Mouse (Mus musculus) heart, embryonic 16.5 days (tissue): Measurements from ENCODE around the gene Oprm1. TPM values are rescaled to one million over a fixed set of nuclear protein-coding genes. Genes with fewer than 3 reads are reported as not detected.

Source experiments
- ATAC-seq: fragments of 200-750 bp; cut with Nextera tagmentation; replicated peaks from 2 replicates; pipeline ENCODE4 v1.8.0; 2017; ENCODE audit warnings: moderate number of reproducible peaks; ENCODE audit not compliant: insufficient read depth, low FRiP score; ENCODE audit errors: extremely low read depth
- H3K27ac ChIP-seq: fragments of 300-500 bp; sonication (generic); 2 replicates; pipeline ENCODE4 v1.5.1; 2014; ENCODE audit warnings: mild to moderate bottlenecking, low read length, control low read depth, moderate library complexity
- H3K27me3 ChIP-seq: fragments of 300-500 bp; sonication (generic); 2 replicates; pipeline ENCODE4 v1.6.1; 2014; ENCODE audit warnings: low read length, mixed read lengths; ENCODE audit not compliant: control insufficient read depth, insufficient read depth
- H3K36me3 ChIP-seq: fragments of 300-500 bp; sonication (generic); 2 replicates; pipeline ENCODE4 v1.6.1; 2014; ENCODE audit not compliant: control insufficient read depth, insufficient read depth
- H3K4me1 ChIP-seq: fragments of 300-500 bp; sonication (generic); 2 replicates; pipeline ENCODE4 v1.6.1; 2014; ENCODE audit warnings: low read length, mixed read lengths; ENCODE audit not compliant: control insufficient read depth, insufficient read depth
- H3K4me2 ChIP-seq: fragments of 300-500 bp; sonication (generic); 2 replicates; pipeline ENCODE4 v1.6.1; 2014; ENCODE audit warnings: low read depth, mild to moderate bottlenecking, control low read depth, low read length
- H3K4me3 ChIP-seq: fragments of 300-500 bp; sonication (generic); 2 replicates; pipeline ENCODE4 v1.5.1; 2014; ENCODE audit warnings: mild to moderate bottlenecking, control low read depth, low read length
- H3K9ac ChIP-seq: fragments of 300-500 bp; sonication (generic); 2 replicates; pipeline ENCODE4 v1.6.1; 2014; ENCODE audit warnings: low read length, control low read depth
- H3K9me3 ChIP-seq: fragments of 300-500 bp; sonication (generic); replicated peaks from 2 replicates; pipeline ENCODE4 v1.6.1; 2016; ENCODE audit warnings: low read length; ENCODE audit not compliant: control insufficient read depth
- WGBS: fragments of 180-500 bp; shearing (Covaris S2); extraction: QIAGEN DNeasy Blood & Tissue Kit; methylation state at CpG from one replicate; pipeline ENCODE4 v1.1.7; 2014; 5-methylcytosine and 5-hydroxymethylcytosine counted together
- polyA plus RNA-seq: library from polyadenylated mRNA; unstranded; fragments of >200 nt; fragmentation: Nextera tagmentation; extraction: Ambion mirVana; gene quantifications from 2 replicates; pipeline ENCODE4 v1.2.1, GENCODE M21; 2015

Oprm1 gene
- polyA plus RNA-seq, 1 experiment from 2014 or later, result not detected

- WGBS, result 35% methylated on average over 6 of the region's 6 CpGs
- no peak for ATAC-seq
Observed at GRCm38 (mm10) chr10:6916545-6917257, 158.4 kb downstream of the Oprm1 start.

GRCm38 (mm10) chr10:6926724-6927123 lies 168.4 kb downstream of the Oprm1 start:
- no peak for ATAC-seq
- no peak overlapping the region for H3K27ac ChIP-seq
- H3K4me3 ChIP-seq, result no peak overlapping the region
- no peak overlapping the region for H3K9ac ChIP-seq
- H3K4me1 ChIP-seq, result no peaks in the 10 kb centered on the region
- 76% methylated on average over 2 of the region's 2 CpGs for WGBS
- no peaks in the 10 kb centered on the region for H3K9me3 ChIP-seq
- H3K36me3 ChIP-seq, result no peaks in the 10 kb centered on the region
- H3K27me3 ChIP-seq, result no peaks in the 10 kb centered on the region
- no peak overlapping the region for H3K4me2 ChIP-seq

More at GRCm38 (mm10) chr10:6916545-6917257, 158.4 kb downstream of the Oprm1 start:
- H3K9ac ChIP-seq, result no peak overlapping the region
- no peaks in the 10 kb centered on the region for H3K27me3 ChIP-seq
- no peak overlapping the region for H3K4me3 ChIP-seq
- H3K36me3 ChIP-seq, result no peaks in the 10 kb centered on the region
- H3K27ac ChIP-seq, result no peak overlapping the region
- H3K9me3 ChIP-seq, result no peaks in the 10 kb centered on the region
- H3K4me2 ChIP-seq, result no peak overlapping the region
- H3K4me1 ChIP-seq, result no peaks in the 10 kb centered on the region

DNA sequence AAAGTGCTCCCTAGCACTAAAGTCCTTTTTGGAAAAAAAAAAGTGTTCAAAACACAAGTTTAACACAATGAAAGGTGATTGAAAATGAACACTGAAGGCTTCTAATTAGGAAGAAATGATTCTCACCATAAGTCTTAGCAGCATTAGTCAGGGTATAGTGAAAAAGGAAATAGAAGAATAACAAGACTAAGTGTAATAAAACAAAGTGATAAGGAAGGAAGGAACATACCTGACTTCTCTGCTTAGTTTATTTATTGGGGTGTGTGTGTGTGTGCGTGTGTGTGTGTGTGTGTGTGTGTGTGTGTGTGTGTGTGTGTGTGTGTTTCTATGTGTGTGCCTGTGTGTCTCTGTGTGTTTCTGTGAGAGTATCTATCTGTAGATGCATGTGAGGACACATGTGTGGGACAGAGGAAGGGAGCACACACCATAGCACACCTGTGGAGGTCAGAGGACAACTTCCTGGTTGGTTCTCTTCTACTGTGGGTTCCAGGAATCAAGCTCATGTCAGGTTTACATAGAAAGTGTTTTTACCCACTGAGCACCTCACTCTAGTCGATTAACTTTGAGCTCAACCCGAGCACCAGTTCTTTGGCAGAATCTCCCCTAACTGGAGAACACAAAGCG lies 169.4 kb downstream of the Oprm1 start:
- ATAC-seq, result no peak
- no peaks in the 10 kb centered on the region for H3K9me3 ChIP-seq
- H3K36me3 ChIP-seq, result no peaks in the 10 kb centered on the region
- no peak overlapping the region for H3K9ac ChIP-seq
- H3K4me1 ChIP-seq, result no peaks in the 10 kb centered on the region
- no peak overlapping the region for H3K27ac ChIP-seq
- H3K27me3 ChIP-seq, result no peaks in the 10 kb centered on the region
- no peak overlapping the region for H3K4me3 ChIP-seq
- WGBS, result 69% methylated on average over 4 of the region's 4 CpGs
- H3K4me2 ChIP-seq, result no peak overlapping the region

DNA sequence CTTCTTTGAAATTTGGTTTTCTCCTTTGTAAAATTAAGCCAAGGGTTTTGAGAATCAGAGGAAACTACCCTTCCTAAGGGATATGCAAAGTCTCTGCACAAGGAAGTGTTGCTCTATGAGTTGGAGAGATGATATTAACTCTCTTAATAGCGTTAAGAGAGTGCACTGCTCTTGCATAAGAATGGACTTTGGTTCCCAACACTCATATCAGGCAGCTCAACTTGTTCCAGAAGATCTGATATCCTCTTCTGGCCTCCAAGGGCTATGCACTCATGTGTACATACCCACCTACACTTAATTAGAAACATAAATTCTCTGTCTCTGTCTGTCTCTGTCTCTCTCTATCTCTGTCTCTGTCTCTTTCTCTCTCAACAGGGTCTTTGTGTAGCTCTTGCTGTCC lies 170.6 kb downstream of the Oprm1 start:
- WGBS, result 48% methylated on average over 1 of the region's 1 CpGs

DNA sequence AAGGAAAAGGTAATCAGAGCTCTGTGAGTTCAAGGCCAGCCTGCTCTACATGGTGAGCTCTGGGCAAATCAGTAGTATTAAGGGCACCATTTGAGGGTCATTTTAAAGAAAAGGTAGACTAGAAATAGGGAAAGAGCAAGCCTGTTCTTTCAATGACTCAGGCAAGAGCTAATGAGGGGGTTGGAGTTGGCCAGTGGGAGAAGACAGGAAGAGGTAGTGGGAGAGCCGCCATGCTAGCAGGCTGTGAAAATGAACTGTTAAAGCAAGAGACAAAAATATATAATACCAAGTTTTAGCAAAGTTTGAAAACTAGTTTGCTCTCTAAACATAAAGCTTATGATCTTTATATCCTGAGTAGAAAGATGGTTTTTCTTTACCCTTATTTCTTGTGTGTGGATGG lies 172.1 kb downstream of the Oprm1 start:
- no peak overlapping the region for H3K9ac ChIP-seq
- H3K27ac ChIP-seq, result no peak overlapping the region
- WGBS, result 69% methylated on average over 1 of the region's 1 CpGs
- H3K27me3 ChIP-seq, result no peaks in the 10 kb centered on the region
- H3K9me3 ChIP-seq, result no peaks in the 10 kb centered on the region
- no peak overlapping the region for H3K4me2 ChIP-seq
- ATAC-seq, result no peak
- H3K36me3 ChIP-seq, result no peaks in the 10 kb centered on the region
- no peak overlapping the region for H3K4me3 ChIP-seq
- no peaks in the 10 kb centered on the region for H3K4me1 ChIP-seq

More for the DNA sequence above, 170.6 kb downstream of the Oprm1 start:
- no peak overlapping the region for H3K27ac ChIP-seq
- H3K27me3 ChIP-seq, result no peaks in the 10 kb centered on the region
- H3K9ac ChIP-seq, result no peak overlapping the region
- H3K4me1 ChIP-seq, result no peaks in the 10 kb centered on the region
- H3K4me3 ChIP-seq, result no peak overlapping the region
- no peaks in the 10 kb centered on the region for H3K9me3 ChIP-seq
- no peak overlapping the region for H3K4me2 ChIP-seq
- no peaks in the 10 kb centered on the region for H3K36me3 ChIP-seq
- ATAC-seq, result no peak

- H3K36me3 ChIP-seq, result no peaks in the 10 kb centered on the region
- H3K9me3 ChIP-seq, result no peaks in the 10 kb centered on the region
- WGBS, result 39% methylated on average over 2 of the region's 2 CpGs
- ATAC-seq, result no peak
- H3K27me3 ChIP-seq, result no peaks in the 10 kb centered on the region
- H3K4me3 ChIP-seq, result no peak overlapping the region
- H3K27ac ChIP-seq, result no peak overlapping the region
- H3K4me2 ChIP-seq, result no peak overlapping the region
- H3K9ac ChIP-seq, result no peak overlapping the region
- H3K4me1 ChIP-seq, result no peaks in the 10 kb centered on the region
Observed at GRCm38 (mm10) chr10:6930889-6931288, 172.6 kb downstream of the Oprm1 start.

- Histone ChIP-seq H3K27me3 (no peaks in the 10 kb centered on the region), H3K4me3 (no peak overlapping the region), H3K4me2 (no peak overlapping the region), H3K9me3 (no peaks in the 10 kb centered on the region), H3K9ac (no peak overlapping the region), H3K4me1 (no peaks in the 10 kb centered on the region), H3K27ac (no peak overlapping the region), H3K36me3 (no peaks in the 10 kb centered on the region)
- WGBS, result 76% methylated on average over 3 of the region's 3 CpGs
- ATAC-seq, result no peak
Observed at GRCm38 (mm10) chr10:6934776-6935175, 176.5 kb downstream of the Oprm1 start.

- ATAC-seq, result no peak
- 74% methylated on average over 4 of the region's 4 CpGs for WGBS
- Histone ChIP-seq H3K36me3 (no peaks in the 10 kb centered on the region), H3K27ac (no peak overlapping the region), H3K9me3 (no peaks in the 10 kb centered on the region), H3K4me3 (no peak overlapping the region), H3K9ac (no peak overlapping the region), H3K27me3 (no peaks in the 10 kb centered on the region), H3K4me2 (no peak overlapping the region), H3K4me1 (no peaks in the 10 kb centered on the region)
Observed at GRCm38 (mm10) chr10:6936671-6937425, 178.5 kb downstream of the Oprm1 start.

DNA sequence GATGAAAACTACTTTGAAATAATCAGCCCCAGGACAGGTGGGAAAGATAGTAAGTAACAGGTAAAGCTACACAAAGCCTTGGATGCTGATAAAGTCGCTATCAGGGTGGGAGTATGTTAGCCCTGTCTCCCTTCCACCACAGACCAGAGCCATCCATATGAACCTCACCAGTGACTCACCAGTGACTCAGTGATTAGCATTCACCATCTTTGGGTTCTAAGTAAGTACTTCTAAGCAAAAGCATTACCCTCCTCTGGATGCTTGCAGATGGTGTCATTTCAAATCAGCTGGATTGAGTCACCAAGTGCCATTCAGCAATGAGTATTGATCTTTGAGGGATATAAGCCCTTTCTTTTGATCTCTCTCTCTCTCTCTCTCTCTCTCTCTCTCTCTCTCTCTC lies 194.8 kb downstream of the Oprm1 start:
- H3K27ac ChIP-seq, result no peak overlapping the region
- H3K27me3 ChIP-seq, result no peaks in the 10 kb centered on the region
- H3K9ac ChIP-seq, result no peak overlapping the region
- no peak for ATAC-seq
- 48% methylated on average over 1 of the region's 1 CpGs for WGBS
- H3K4me3 ChIP-seq, result no peak overlapping the region
- no peaks in the 10 kb centered on the region for H3K4me1 ChIP-seq
- no peaks in the 10 kb centered on the region for H3K36me3 ChIP-seq
- no peaks in the 10 kb centered on the region for H3K9me3 ChIP-seq
- H3K4me2 ChIP-seq, result no peak overlapping the region
